Mouse (Mus musculus) stomach, embryonic 16.5 days (tissue): Measurements from ENCODE around the gene Gpat3. TPM values are rescaled to one million over a fixed set of nuclear protein-coding genes. Genes with fewer than 3 reads are reported as not detected.

Source experiments
- ATAC-seq: fragments of 200-750 bp; cut with Nextera tagmentation; 2 replicates; pipeline ENCODE4 v1.8.0; 2017; ENCODE audit warnings: moderate number of reproducible peaks, moderate TSS enrichment; ENCODE audit not compliant: insufficient read depth, low FRiP score
- H3K27ac ChIP-seq: fragments of 300-500 bp; sonication (generic); 2 replicates; pipeline ENCODE4 v1.5.1; 2014; ENCODE audit warnings: low read length
- H3K27me3 ChIP-seq: fragments of 300-500 bp; sonication (generic); 2 replicates; pipeline ENCODE4 v1.6.1; 2014; ENCODE audit warnings: low read length, control low read depth, mixed read lengths; ENCODE audit not compliant: control insufficient read depth, insufficient read depth
- H3K36me3 ChIP-seq: fragments of 300-500 bp; sonication (generic); 2 replicates; pipeline ENCODE4 v1.6.1; 2014; ENCODE audit warnings: low read length; ENCODE audit not compliant: control insufficient read depth, insufficient read depth
- H3K4me1 ChIP-seq: fragments of 300-500 bp; sonication (generic); 2 replicates; pipeline ENCODE4 v1.6.1; 2014; ENCODE audit warnings: low read length, control low read depth, mixed read lengths; ENCODE audit not compliant: control insufficient read depth, insufficient read depth
- H3K4me2 ChIP-seq: fragments of 300-500 bp; sonication (generic); 2 replicates; pipeline ENCODE4 v1.6.1; 2014; ENCODE audit warnings: low read depth, low read length, mixed read lengths
- H3K4me3 ChIP-seq: fragments of 300-500 bp; sonication (generic); replicated peaks from 2 replicates; pipeline ENCODE4 v1.5.1; 2014; ENCODE audit warnings: mild to moderate bottlenecking, low read length
- H3K9ac ChIP-seq: fragments of 300-500 bp; sonication (generic); 2 replicates; pipeline ENCODE4 v1.6.1; 2014; ENCODE audit warnings: low read length
- H3K9me3 ChIP-seq: fragments of 300-500 bp; sonication (generic); replicated peaks from 2 replicates; pipeline ENCODE4 v1.6.1; 2016; ENCODE audit warnings: low read length, control low read depth; ENCODE audit not compliant: control insufficient read depth
- WGBS: fragments of 180-500 bp; shearing (Covaris S2); extraction: QIAGEN DNeasy Blood & Tissue Kit; methylation state at CpG from one replicate; pipeline ENCODE4 v1.1.7; 2014; 5-methylcytosine and 5-hydroxymethylcytosine counted together
- polyA plus RNA-seq: library from polyadenylated mRNA; unstranded; fragments of >200 nt; fragmentation: Nextera tagmentation; extraction: Ambion mirVana; gene quantifications from 2 replicates; pipeline ENCODE4 v1.2.1, GENCODE M21; 2015

Gpat3 gene
- polyA plus RNA-seq, 1 experiment from 2014 or later: 5.0 TPM

- no peak overlapping the region for H3K27ac ChIP-seq
- no peak overlapping the region for H3K4me3 ChIP-seq
- WGBS: 63% methylated on average over 5 of the region's 5 CpGs
- H3K27me3 ChIP-seq: no peaks in the 10 kb centered on the region
- H3K4me1 ChIP-seq: no peaks in the 10 kb centered on the region
- H3K9ac ChIP-seq: no peak overlapping the region
- no peak overlapping the region for H3K4me2 ChIP-seq
- H3K36me3 ChIP-seq: no peaks in the 10 kb centered on the region
- no peaks in the 10 kb centered on the region for H3K9me3 ChIP-seq
- ATAC-seq: no peak
These were observed 55.5 kb downstream of the Gpat3 start for GRCm38 (mm10) chr5:100901046-100901445.

GRCm38 (mm10) chr5:100908478-100908877, 63.0 kb downstream of the Gpat3 start:
- Histone ChIP-seq H3K4me3 (no peak overlapping the region), H3K36me3 (no peaks in the 10 kb centered on the region), H3K9me3 (no peaks in the 10 kb centered on the region), H3K9ac (no peak overlapping the region), H3K4me1 (no peaks in the 10 kb centered on the region), H3K27me3 (no peaks in the 10 kb centered on the region), H3K27ac (no peak overlapping the region), H3K4me2 (no peak overlapping the region)
- ATAC-seq: no peak
- WGBS: 76% methylated on average over 7 of the region's 7 CpGs

- Histone ChIP-seq H3K4me2 (no peak overlapping the region), H3K4me3 (no peak overlapping the region), H3K27ac (no peak overlapping the region), H3K36me3 (no peaks in the 10 kb centered on the region), H3K4me1 (no peaks in the 10 kb centered on the region), H3K9ac (no peak overlapping the region), H3K27me3 (no peaks in the 10 kb centered on the region), H3K9me3 (no peaks in the 10 kb centered on the region)
- 74% methylated on average over 10 of the region's 10 CpGs for WGBS
- no peak for ATAC-seq
These were observed 63.4 kb downstream of the Gpat3 start for GRCm38 (mm10) chr5:100908901-100909300.

GRCm38 (mm10) chr5:100909691-100910090, 64.2 kb downstream of the Gpat3 start:
- Histone ChIP-seq H3K9ac (no peak overlapping the region), H3K27me3 (no peaks in the 10 kb centered on the region), H3K4me2 (no peak overlapping the region), H3K36me3 (no peaks in the 10 kb centered on the region), H3K27ac (no peak overlapping the region), H3K9me3 (no peaks in the 10 kb centered on the region), H3K4me3 (no peak overlapping the region), H3K4me1 (no peaks in the 10 kb centered on the region)
- 77% methylated on average over 11 of the region's 11 CpGs for WGBS
- ATAC-seq: no peak

- no peak overlapping the region for H3K9ac ChIP-seq
- no peak overlapping the region for H3K4me3 ChIP-seq
- H3K4me2 ChIP-seq: no peak overlapping the region
- no peaks in the 10 kb centered on the region for H3K27me3 ChIP-seq
- WGBS: 72% methylated on average over 19 of the region's 19 CpGs
- no peak overlapping the region for H3K27ac ChIP-seq
- H3K4me1 ChIP-seq: no peaks in the 10 kb centered on the region
- H3K9me3 ChIP-seq: no peaks in the 10 kb centered on the region
- ATAC-seq: no peak
- no peaks in the 10 kb centered on the region for H3K36me3 ChIP-seq
These were observed 66.1 kb downstream of the Gpat3 start for GRCm38 (mm10) chr5:100911502-100912097.

- no peaks in the 10 kb centered on the region for H3K9me3 ChIP-seq
- ATAC-seq: no peak
- H3K9ac ChIP-seq: no peak overlapping the region
- H3K4me2 ChIP-seq: no peak overlapping the region
- WGBS: 81% methylated on average over 7 of the region's 7 CpGs
- H3K27ac ChIP-seq: no peak overlapping the region
- H3K36me3 ChIP-seq: no peaks in the 10 kb centered on the region
- H3K27me3 ChIP-seq: no peaks in the 10 kb centered on the region
- H3K4me3 ChIP-seq: no peak overlapping the region
- no peaks in the 10 kb centered on the region for H3K4me1 ChIP-seq
These were observed 66.9 kb downstream of the Gpat3 start for GRCm38 (mm10) chr5:100912366-100912765.

- WGBS: 55% methylated on average over 9 of the region's 9 CpGs
- no peaks in the 10 kb centered on the region for H3K9me3 ChIP-seq
- no peaks in the 10 kb centered on the region for H3K27me3 ChIP-seq
- no peak overlapping the region for H3K27ac ChIP-seq
- H3K9ac ChIP-seq: no peak overlapping the region
- no peak for ATAC-seq
- no peaks in the 10 kb centered on the region for H3K4me1 ChIP-seq
- no peak overlapping the region for H3K4me3 ChIP-seq
- H3K4me2 ChIP-seq: no peak overlapping the region
- H3K36me3 ChIP-seq: no peaks in the 10 kb centered on the region
These were observed 67.8 kb downstream of the Gpat3 start for GRCm38 (mm10) chr5:100913274-100913673.

- no peak overlapping the region for H3K4me2 ChIP-seq
- H3K27me3 ChIP-seq: no peaks in the 10 kb centered on the region
- WGBS: 17% methylated on average over 7 of the region's 7 CpGs
- no peaks in the 10 kb centered on the region for H3K9me3 ChIP-seq
- ATAC-seq: no peak
- no peak overlapping the region for H3K9ac ChIP-seq
- H3K27ac ChIP-seq: no peak overlapping the region
- H3K36me3 ChIP-seq: no peaks in the 10 kb centered on the region
- no peaks in the 10 kb centered on the region; the same call in 1 of the 2 replicates for H3K4me1 ChIP-seq
- H3K4me3 ChIP-seq: no peak overlapping the region
These were observed 69.5 kb downstream of the Gpat3 start for GRCm38 (mm10) chr5:100914989-100915388.

GRCm38 (mm10) chr5:100915411-100915810, 69.9 kb downstream of the Gpat3 start:
- H3K9me3 ChIP-seq: no peaks in the 10 kb centered on the region
- H3K4me1 ChIP-seq: no peaks in the 10 kb centered on the region; the same call in 1 of the 2 replicates
- 43% methylated on average over 5 of the region's 5 CpGs for WGBS
- no peak for ATAC-seq
- H3K27me3 ChIP-seq: no peaks in the 10 kb centered on the region; the same call in 1 of the 2 replicates
- no peak overlapping the region for H3K27ac ChIP-seq
- H3K9ac ChIP-seq: no peak overlapping the region
- H3K4me3 ChIP-seq: no peak overlapping the region
- no peaks in the 10 kb centered on the region for H3K36me3 ChIP-seq
- H3K4me2 ChIP-seq: no peak overlapping the region
